Mouse (Mus musculus) gastrocnemius, adult 18-20 months (tissue): ENCODE data around the gene Nfyc. TPM values are rescaled to one million over a fixed set of nuclear protein-coding genes. Genes with fewer than 3 reads are reported as not detected.

Experiments used
- DNase-seq: peaks from one replicate; pipeline ENCODE4 v3.0.0; 2021; ENCODE audit warnings: low spot score
- total RNA-seq, 2 experiments: library from RNA; stranded (reverse); gene quantifications; 2 replicates each; pipeline ENCODE4 v1.2.3; 2021

Gene Nfyc
- total RNA-seq, 2 experiments from 2014 or later: 35.5 to 38.0 TPM

- DNase-seq: peak; percentile 97
Observed at GRCm38 (mm10) chr4:120825577-120826326, 5.6 kb downstream of the Nfyc start.

GRCm38 (mm10) chr4:120825100-120825553 lies 6.2 kb downstream of the Nfyc start:
- peak; percentile 95 for DNase-seq

- DNase-seq: no peak
Observed at GRCm38 (mm10) chr4:120822191-120822911, 9.0 kb downstream of the Nfyc start.

GRCm38 (mm10) chr4:120819871-120820270 lies 11.5 kb downstream of the Nfyc start:
- no peak for DNase-seq

- no peak for DNase-seq
Observed at GRCm38 (mm10) chr4:120819296-120819695, 12.1 kb downstream of the Nfyc start.

GRCm38 (mm10) chr4:120817951-120818350 lies 13.4 kb downstream of the Nfyc start:
- no peak for DNase-seq

- no peak for DNase-seq
Observed at GRCm38 (mm10) chr4:120817002-120817774, 14.2 kb downstream of the Nfyc start.

GRCm38 (mm10) chr4:120815622-120816334 lies 15.6 kb downstream of the Nfyc start:
- DNase-seq: peak; percentile 88

GRCm38 (mm10) chr4:120815163-120815562 lies 16.2 kb downstream of the Nfyc start:
- DNase-seq: no peak

- no peak for DNase-seq
Observed at GRCm38 (mm10) chr4:120814171-120814570, 17.2 kb downstream of the Nfyc start.

- DNase-seq: no peak
Observed at GRCm38 (mm10) chr4:120813762-120814161, 17.6 kb downstream of the Nfyc start.

- no peak for DNase-seq
Observed at GRCm38 (mm10) chr4:120805816-120806215, 25.6 kb downstream of the Nfyc start.

GRCm38 (mm10) chr4:120801446-120801845 lies 29.9 kb downstream of the Nfyc start:
- DNase-seq: no peak

- no peak for DNase-seq
Observed at GRCm38 (mm10) chr4:120800691-120801090, 30.7 kb downstream of the Nfyc start.

GRCm38 (mm10) chr4:120799680-120800166 lies 31.6 kb downstream of the Nfyc start:
- DNase-seq: no peak

- no peak for DNase-seq
Observed at GRCm38 (mm10) chr4:120797985-120798725, 33.2 kb downstream of the Nfyc start.

GRCm38 (mm10) chr4:120796687-120797086 lies 34.7 kb downstream of the Nfyc start:
- no peak for DNase-seq

- no peak for DNase-seq
Observed at GRCm38 (mm10) chr4:120795646-120796045, 35.7 kb downstream of the Nfyc start.

GRCm38 (mm10) chr4:120792918-120793317 lies 38.5 kb downstream of the Nfyc start:
- no peak for DNase-seq

- DNase-seq: no peak
Observed at GRCm38 (mm10) chr4:120790027-120790426, 41.3 kb downstream of the Nfyc start.
